ENCODE assay signal across 24 mouse cellular contexts in genomic region chr7:54507006-54507405, GRCm38 (mm10).
DNase-seq lines count a peak whose midpoint lies in the region; ATAC-seq lines count a peak whose summit lies in the region.
"Had no signal": no experiment of that assay in that cellular context is flagged by ENCODE, and none has a peak within 500 bp of the region (broad histone marks: within the 10 kb centered on the region; RNA-seq: fewer than 3 reads in every experiment).

No protein-coding gene starts in this region.

- no peaks in the 10 kb centered on the region for H3K4me1 ChIP-seq in embryonic facial prominence, embryonic 14.5 days (ENCODE audit: control insufficient read depth, insufficient read depth, low read length)
- no peaks in the 10 kb centered on the region for H3K4me1 ChIP-seq in embryonic facial prominence, embryonic 10.5 days
- H3K4me1 ChIP-seq: embryonic facial prominence, embryonic 12.5 days; forebrain, embryonic 12.5 days; forebrain, embryonic 15.5 days; hindbrain, embryonic 12.5 days; hindbrain, embryonic 15.5 days had no signal

- DNase-seq in embryonic facial prominence, embryonic 14.5 days (ENCODE audit: low spot score): peak; percentile 7
- DNase-seq in embryonic facial prominence, embryonic 10.5 days (ENCODE audit: low spot score): no peak
- peak; percentile 35 for DNase-seq in adrenal gland, adult 8-10 months
- DNase-seq in adrenal gland, postnatal 25 days: peak; percentile 12
- no peak for DNase-seq in kidney, adult 9 months
- no peak for DNase-seq in lung, postnatal 14 days
- DNase-seq: B cell, adult 2 months; cerebellum, adult 18-20 months; cerebellum, adult 9-10 months; cerebellum, postnatal 14 days; gastrocnemius, postnatal 10 days; gastrocnemius, postnatal 36 days; heart, adult 2 months; kidney, adult 2 months had no signal

- H3K9me3 ChIP-seq in embryonic facial prominence, embryonic 14.5 days (ENCODE audit: control insufficient read depth, low read length): no peaks in the 10 kb centered on the region
- H3K9me3 ChIP-seq in embryonic facial prominence, embryonic 10.5 days: no peaks in the 10 kb centered on the region
- H3K9me3 ChIP-seq: embryonic facial prominence, embryonic 12.5 days; forebrain, embryonic 12.5 days; forebrain, embryonic 15.5 days; G1E; hindbrain, embryonic 12.5 days; hindbrain, embryonic 15.5 days had no signal

- 58% methylated on average over 2 of the region's 2 CpGs for WGBS in embryonic facial prominence, embryonic 14.5 days
- 63% methylated on average over 2 of the region's 2 CpGs for WGBS in embryonic facial prominence, embryonic 10.5 days

- no peak overlapping the region for H3K4me2 ChIP-seq in embryonic facial prominence, embryonic 14.5 days (ENCODE audit: low read depth, low read length)
- H3K4me2 ChIP-seq: embryonic facial prominence, embryonic 12.5 days; forebrain, embryonic 12.5 days; forebrain, embryonic 15.5 days; heart, embryonic 11.5 days; hindbrain, embryonic 12.5 days; hindbrain, embryonic 15.5 days had no signal

- H3K27me3 ChIP-seq in embryonic facial prominence, embryonic 14.5 days (replicated peaks; ENCODE audit: control insufficient read depth, insufficient read depth, low read length): no peaks in the 10 kb centered on the region
- no peaks in the 10 kb centered on the region for H3K27me3 ChIP-seq in embryonic facial prominence, embryonic 10.5 days (replicated peaks; ENCODE audit: low read depth, poor library complexity, severe bottlenecking)
- H3K27me3 ChIP-seq: CH12.LX; embryonic facial prominence, embryonic 12.5 days; forebrain, embryonic 12.5 days; forebrain, embryonic 15.5 days; hindbrain, embryonic 12.5 days; hindbrain, embryonic 15.5 days had no signal

- no peak overlapping the region for H3K27ac ChIP-seq in embryonic facial prominence, embryonic 14.5 days (replicated peaks; ENCODE audit: low read depth, low read length)
- H3K27ac ChIP-seq in embryonic facial prominence, embryonic 10.5 days (replicated peaks): no peak overlapping the region
- H3K27ac ChIP-seq: embryonic facial prominence, embryonic 12.5 days; forebrain, embryonic 12.5 days; forebrain, embryonic 15.5 days; heart, adult 2 months; hindbrain, embryonic 12.5 days; hindbrain, embryonic 15.5 days had no signal

- H3K9ac ChIP-seq in embryonic facial prominence, embryonic 14.5 days (ENCODE audit: low read depth, low read length): no peak overlapping the region
- H3K9ac ChIP-seq: embryonic facial prominence, embryonic 12.5 days; forebrain, embryonic 12.5 days; forebrain, embryonic 15.5 days; hindbrain, embryonic 12.5 days; hindbrain, embryonic 15.5 days had no signal

- no peak overlapping the region for H3K4me3 ChIP-seq in embryonic facial prominence, embryonic 14.5 days (ENCODE audit: low read depth, low read length)
- H3K4me3 ChIP-seq in embryonic facial prominence, embryonic 10.5 days: no peak overlapping the region
- H3K4me3 ChIP-seq: embryonic facial prominence, embryonic 12.5 days; erythroblast, embryonic 14.5 days; forebrain, embryonic 12.5 days; forebrain, embryonic 15.5 days; heart, adult 2 months; hindbrain, embryonic 12.5 days; hindbrain, embryonic 15.5 days had no signal

- ATAC-seq in embryonic facial prominence, embryonic 14.5 days (ENCODE audit: low read depth): peak; percentile 33; the same call in 1 of the 2 replicates
- ATAC-seq: forebrain, embryonic 15.5 days; intestine, postnatal 0 days had no signal

- no peaks in the 10 kb centered on the region for H3K36me3 ChIP-seq in embryonic facial prominence, embryonic 14.5 days (ENCODE audit: control insufficient read depth, insufficient read depth, low read length)
- no peaks in the 10 kb centered on the region for H3K36me3 ChIP-seq in embryonic facial prominence, embryonic 10.5 days (replicated peaks)
- H3K36me3 ChIP-seq: embryonic facial prominence, embryonic 12.5 days; forebrain, embryonic 12.5 days; forebrain, embryonic 15.5 days; G1E; hindbrain, embryonic 12.5 days; hindbrain, embryonic 15.5 days had no signal

Comparison
In these comparisons a context has a peak if more than half of its experiments do, and no peak if none do; other contexts are left out.
1. DNase-seq: peak in embryonic facial prominence, embryonic 14.5 days (single experiment), adrenal gland, adult 8-10 months (single experiment) and adrenal gland, postnatal 25 days (single experiment); none in embryonic facial prominence, embryonic 10.5 days (single experiment), kidney, adult 9 months (single experiment) and lung, postnatal 14 days (single experiment).